Mouse (Mus musculus): ENCODE results near the gene Tk1.

Tk1 gene

GRCm38 (mm10) chr11:117768725-117769682 lies 56.9 kb downstream of the Tk1 start:
- DNase-seq (ENCODE audit: low spot score), result no peak

- no peak for DNase-seq (ENCODE audit: low spot score)
These were observed 59.6 kb downstream of the Tk1 start for GRCm38 (mm10) chr11:117766275-117766674.
